20 mouse cellular contexts compared by ENCODE assay signal in the genomic region with DNA sequence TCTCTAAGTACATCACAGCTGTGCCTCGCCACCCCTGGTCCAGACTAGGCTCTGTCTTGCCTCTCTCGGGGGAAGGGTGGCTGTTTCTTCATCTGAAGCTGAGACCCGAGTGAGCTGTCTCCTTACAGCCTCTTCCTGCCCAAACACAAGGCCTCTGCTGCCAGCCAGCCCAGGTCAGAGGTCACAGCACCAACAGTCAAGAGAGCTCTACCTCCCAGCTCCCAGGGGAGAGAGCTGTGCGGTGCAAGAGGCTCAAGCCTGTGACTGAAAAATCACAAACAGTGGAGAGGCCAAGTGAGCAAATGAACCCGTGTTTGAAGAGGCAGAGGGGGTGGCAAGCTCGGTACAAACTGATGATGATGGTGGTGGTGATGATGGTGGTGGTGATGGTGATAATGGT. TPM values are rescaled to one million over a fixed set of nuclear protein-coding genes. Genes with fewer than 3 reads are reported as not detected.
"Had no signal": no experiment of that assay in that cellular context is flagged by ENCODE, and none has a peak within 500 bp of the region (broad histone marks: within the 10 kb centered on the region; RNA-seq: fewer than 3 reads in every experiment).

No protein-coding gene starts in this region.

- H3K27me3 ChIP-seq: midbrain, embryonic 13.5 days; midbrain, embryonic 15.5 days; neural tube, embryonic 13.5 days; neural tube, embryonic 15.5 days; stomach, embryonic 15.5 days had no signal

- H3K9ac ChIP-seq: liver, embryonic 14.5 days; lung, embryonic 14.5 days; midbrain, embryonic 13.5 days; midbrain, embryonic 15.5 days; neural tube, embryonic 13.5 days; neural tube, embryonic 15.5 days; stomach, embryonic 15.5 days had no signal

- DNase-seq: lung, adult 18-20 months; lung, embryonic 14.5 days; lung, postnatal 10 days; lung, postnatal 4 days; retina, postnatal 1 day; right cerebral cortex, postnatal 14 days; thymus, adult 2 months; thymus, postnatal 25 days had no signal

- H3K4me1 ChIP-seq: midbrain, embryonic 13.5 days; midbrain, embryonic 15.5 days; neural tube, embryonic 13.5 days; neural tube, embryonic 15.5 days; stomach, embryonic 15.5 days had no signal

- H3K36me3 ChIP-seq: stomach, embryonic 15.5 days had no signal

- H3K9me3 ChIP-seq: midbrain, embryonic 13.5 days; midbrain, embryonic 15.5 days; neural tube, embryonic 13.5 days; stomach, embryonic 15.5 days had no signal

- H3K27ac ChIP-seq: liver, embryonic 14.5 days; midbrain, embryonic 13.5 days; midbrain, embryonic 15.5 days; neural tube, embryonic 13.5 days; neural tube, embryonic 15.5 days; stomach, embryonic 15.5 days; stomach, postnatal 0 days had no signal

- ATAC-seq: midbrain, embryonic 13.5 days; midbrain, embryonic 15.5 days had no signal

- H3K4me2 ChIP-seq: lung, embryonic 14.5 days; midbrain, embryonic 11.5 days; midbrain, embryonic 13.5 days; midbrain, embryonic 15.5 days; neural tube, embryonic 13.5 days; neural tube, embryonic 15.5 days; stomach, embryonic 15.5 days had no signal

- H3K4me3 ChIP-seq: midbrain, embryonic 13.5 days; midbrain, embryonic 15.5 days; myocyte; neural tube, embryonic 13.5 days; neural tube, embryonic 15.5 days; stomach, embryonic 15.5 days had no signal

RNA-seq across cellular contexts. Expression of a gene that starts 24.8 kb away (rescaled TPM):
- total RNA-seq: megakaryocyte, adult 5-6 weeks; megakaryocyte-erythroid progenitor cell, adult 5-6 weeks had no signal
- polyA plus RNA-seq: liver, embryonic 14.5 days; spleen, adult 2 months had no signal
